Mouse (Mus musculus) liver, embryonic 15.5 days (tissue): ENCODE measurements around the gene Ssh2. TPM values are rescaled to one million over a fixed set of nuclear protein-coding genes. Genes with fewer than 3 reads are reported as not detected.

Experiments
- ATAC-seq: fragments of 200-750 bp; cut with Nextera tagmentation; 2 replicates; pipeline ENCODE4 v1.8.0; 2017; ENCODE audit warnings: moderate number of reproducible peaks, mild to moderate bottlenecking, moderate library complexity; ENCODE audit not compliant: insufficient read depth
- H3K27ac ChIP-seq: fragments of 300-500 bp; sonication (generic); replicated peaks from 2 replicates; pipeline ENCODE4 v1.5.1; 2015; ENCODE audit warnings: mild to moderate bottlenecking, inconsistent platforms
- H3K27me3 ChIP-seq: fragments of 300-500 bp; sonication (generic); 2 replicates; pipeline ENCODE4 v1.6.1; 2015; ENCODE audit warnings: mild to moderate bottlenecking, inconsistent platforms
- H3K36me3 ChIP-seq: fragments of 300-500 bp; sonication (generic); replicated peaks from 2 replicates; pipeline ENCODE4 v1.6.1; 2015; ENCODE audit warnings: moderate library complexity, mild to moderate bottlenecking, inconsistent platforms
- H3K4me1 ChIP-seq: fragments of 300-500 bp; sonication (generic); replicated peaks from 2 replicates; pipeline ENCODE4 v1.6.1; 2015; ENCODE audit warnings: inconsistent platforms
- H3K4me2 ChIP-seq: fragments of 300-500 bp; sonication (generic); 2 replicates; pipeline ENCODE4 v1.6.1; 2015; ENCODE audit warnings: moderate library complexity, mild to moderate bottlenecking, inconsistent platforms
- H3K4me3 ChIP-seq: fragments of 300-500 bp; sonication (generic); replicated peaks from 2 replicates; pipeline ENCODE4 v1.5.1; 2015; ENCODE audit warnings: mild to moderate bottlenecking, inconsistent platforms
- H3K9ac ChIP-seq: fragments of 300-500 bp; sonication (generic); 2 replicates; pipeline ENCODE4 v1.6.1; 2015; ENCODE audit warnings: moderate library complexity, mild to moderate bottlenecking, inconsistent platforms
- H3K9me3 ChIP-seq: fragments of 300-500 bp; sonication (generic); replicated peaks from 2 replicates; pipeline ENCODE4 v1.6.1; 2016; ENCODE audit warnings: inconsistent platforms
- WGBS: fragments of 180-500 bp; shearing (Covaris S2); methylation state at CpG from one replicate; pipeline ENCODE4 v1.1.7; 2015; ENCODE audit warnings: mixed read lengths; ENCODE audit not compliant: insufficient replicate concordance; 5-methylcytosine and 5-hydroxymethylcytosine counted together
- polyA plus RNA-seq: library from polyadenylated mRNA; unstranded; fragments of >200 nt; fragmentation: Nextera tagmentation; extraction: Ambion mirVana; gene quantifications from 2 replicates; pipeline ENCODE4 v1.2.1, GENCODE M21; 2015

Gene Ssh2
- polyA plus RNA-seq, 1 experiment from 2014 or later, result 3.9 TPM

DNA sequence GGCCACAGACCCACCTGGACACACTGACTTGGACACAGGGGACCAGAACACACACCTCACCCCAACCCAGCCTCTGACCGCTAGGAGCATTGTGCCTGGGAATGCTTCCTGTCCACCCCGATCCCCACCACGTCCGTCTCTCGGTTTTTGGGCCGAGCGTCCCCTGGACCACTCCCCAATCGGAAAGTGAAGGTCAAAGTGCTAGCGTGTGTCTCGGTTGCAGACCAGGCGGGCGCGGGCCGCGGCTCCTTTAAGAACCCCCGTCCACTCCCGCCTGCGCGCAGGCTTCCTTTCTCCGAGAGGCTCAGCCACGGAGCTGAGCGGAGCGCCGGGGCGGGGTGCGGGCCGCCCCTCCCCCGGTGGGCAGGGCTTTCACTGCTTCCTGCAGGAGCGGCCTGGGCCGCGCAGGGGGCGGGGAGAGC, 276.8 kb downstream of the Ssh2 start:
- H3K36me3 ChIP-seq, result no peaks in the 10 kb centered on the region
- WGBS, result under 1% methylated on average over 32 of the region's 32 CpGs
- ATAC-seq, result peak; percentile 82
- H3K27ac ChIP-seq, result peak overlapping the region; percentile 63
- no peaks in the 10 kb centered on the region for H3K9me3 ChIP-seq
- H3K4me1 ChIP-seq, result peaks cover 83% of the 10 kb centered on the region
- H3K27me3 ChIP-seq, result peaks cover 44% of the 10 kb centered on the region
- H3K9ac ChIP-seq, result peak overlapping the region; percentile 75
- H3K4me3 ChIP-seq, result peak overlapping the region; percentile 80
- H3K4me2 ChIP-seq, result peak overlapping the region; percentile 93

DNA sequence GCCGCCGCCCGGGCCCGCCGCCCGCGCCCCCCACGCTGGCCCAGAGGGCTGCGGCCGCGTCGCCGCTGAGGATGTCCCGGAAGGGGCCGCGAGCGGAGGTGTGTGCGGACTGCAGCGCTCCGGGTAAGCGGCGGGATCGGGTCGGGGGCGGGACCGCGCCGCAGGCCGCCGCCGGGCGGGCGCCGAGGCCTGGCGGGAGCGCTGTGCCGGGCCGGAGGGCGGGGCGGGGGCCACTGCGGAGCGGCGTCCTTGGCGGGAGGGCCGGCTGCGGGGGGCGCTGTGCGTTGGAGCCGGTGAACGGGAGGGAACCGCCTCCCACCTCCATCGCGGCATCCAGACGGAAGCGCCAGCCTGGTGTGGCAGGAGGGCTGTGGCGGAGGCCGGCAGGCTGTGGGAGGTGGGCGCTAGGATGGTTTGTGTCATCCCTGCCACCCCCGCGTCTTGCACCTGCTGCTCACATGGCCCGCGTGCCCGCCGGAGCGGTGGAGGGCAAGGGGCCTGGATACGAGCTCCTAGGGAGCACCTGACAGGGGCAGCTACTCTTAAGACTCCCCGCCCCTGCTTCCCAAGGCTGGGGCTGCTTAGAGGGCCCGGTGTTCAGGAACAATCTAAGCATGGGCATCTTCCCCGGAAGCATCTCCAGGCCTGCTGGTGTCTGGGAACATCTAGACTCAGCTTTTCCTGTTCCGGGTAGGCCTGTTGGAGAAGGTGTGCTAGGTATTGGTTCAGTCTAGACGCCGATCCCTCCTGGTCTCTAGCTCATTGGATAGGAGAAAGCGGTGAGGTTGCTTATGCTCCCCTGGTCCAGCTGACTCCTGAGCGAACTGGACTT, 277.6 kb downstream of the Ssh2 start, which contains the start of gene Git1:
Gene Git1 (plus strand): TSS at position 51 of the 832 bp plus-strand sequence.
- no peaks in the 10 kb centered on the region for H3K36me3 ChIP-seq
- peak within 1 kb of the TSS; percentile 93 for H3K4me2 ChIP-seq
- peak within 1 kb of the TSS; percentile 78 for H3K27ac ChIP-seq
- peak within 1 kb of the TSS; percentile 80 for H3K4me3 ChIP-seq
- peak; percentile 11 for ATAC-seq
- H3K27me3 ChIP-seq, result peaks cover 36% of the 10 kb centered on the region
- H3K9ac ChIP-seq, result peak within 1 kb of the TSS; percentile 75
- under 1% methylated on average over 72 of the region's 74 CpGs for WGBS
- peaks cover 87% of the 10 kb centered on the region for H3K4me1 ChIP-seq
- H3K9me3 ChIP-seq, result no peaks in the 10 kb centered on the region

DNA sequence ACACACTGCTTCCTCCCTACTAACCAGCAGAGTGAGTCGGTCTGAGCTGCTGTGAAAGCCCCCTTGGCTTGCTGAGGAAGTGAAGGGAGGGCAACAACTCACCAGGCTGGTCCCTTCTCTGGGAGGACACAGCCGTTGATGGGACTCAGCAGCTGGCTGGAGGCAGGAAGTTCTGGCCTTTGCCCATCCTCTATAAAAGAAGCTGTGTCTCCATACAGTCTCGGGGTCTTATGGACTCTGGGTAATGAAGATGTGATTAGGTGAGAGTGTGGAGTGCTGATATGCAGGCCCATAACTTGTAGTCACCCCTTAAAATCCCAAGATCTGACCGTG, 278.2 kb downstream of the Ssh2 start:
- H3K9ac ChIP-seq, result 0 out of 2 replicates have a peak overlapping the region, but pooled peaks have one; percentile 75
- no peak for ATAC-seq
- 0 out of 2 replicates have a peak, but pooled peaks cover 1% of the 10 kb centered on the region for H3K36me3 ChIP-seq
- peak overlapping the region; percentile 93 for H3K4me2 ChIP-seq
- WGBS, result 13% methylated on average over 4 of the region's 4 CpGs
- H3K4me3 ChIP-seq, result peak overlapping the region; percentile 80
- H3K27ac ChIP-seq, result peak overlapping the region; percentile 78
- H3K4me1 ChIP-seq, result peaks cover 82% of the 10 kb centered on the region
- H3K9me3 ChIP-seq, result no peaks in the 10 kb centered on the region
- peaks cover 30% of the 10 kb centered on the region for H3K27me3 ChIP-seq

DNA sequence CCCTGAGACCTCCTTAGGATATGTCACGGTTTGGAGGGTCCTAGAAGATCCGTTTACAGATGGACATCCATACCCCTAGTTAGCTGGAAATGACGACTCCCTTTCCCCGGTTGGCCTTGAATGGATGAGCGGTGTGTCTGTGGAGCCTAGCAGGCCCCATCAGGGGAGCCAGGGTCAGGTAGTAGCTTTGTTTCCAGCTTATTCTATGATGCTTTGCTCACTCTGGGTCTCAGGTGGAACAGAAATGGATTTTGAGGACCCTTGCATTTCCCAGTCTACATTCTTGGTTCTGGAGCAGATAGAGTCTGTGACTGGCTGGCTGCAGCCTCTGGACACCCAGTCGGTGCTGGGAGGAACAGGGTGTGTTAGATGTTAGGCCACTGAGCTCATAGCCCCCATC, 278.7 kb downstream of the Ssh2 start:
- 74% methylated on average over 6 of the region's 6 CpGs for WGBS
- Histone ChIP-seq H3K27ac (no peak overlapping the region), H3K4me3 (no peak overlapping the region), H3K4me2 (peak overlapping the region; percentile 93), H3K9ac (no peak overlapping the region), H3K36me3 (peaks cover 6% of the 10 kb centered on the region), H3K9me3 (no peaks in the 10 kb centered on the region), H3K4me1 (peaks cover 78% of the 10 kb centered on the region), H3K27me3 (peaks cover 25% of the 10 kb centered on the region)
- no peak for ATAC-seq

DNA sequence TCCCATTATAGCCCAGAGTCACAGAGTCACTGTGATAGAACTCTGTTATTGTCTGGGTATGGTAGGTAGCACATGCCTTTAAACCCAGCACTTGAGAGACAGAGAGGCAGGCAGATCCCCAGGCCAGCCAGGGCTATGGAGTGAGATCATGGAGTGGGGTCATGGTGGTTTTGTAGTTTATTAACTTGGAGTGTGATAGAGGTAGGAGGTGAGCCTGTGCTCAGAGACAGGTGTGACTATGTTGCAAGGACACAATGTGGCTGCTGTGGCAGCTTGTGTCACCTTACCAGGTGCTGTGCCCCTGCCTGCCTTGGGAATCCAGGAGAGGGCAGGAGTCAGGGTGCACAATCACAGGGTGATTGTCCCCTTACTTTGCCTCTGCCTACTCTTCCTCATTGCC, 279.4 kb downstream of the Ssh2 start:
- Histone ChIP-seq H3K27me3 (peaks cover 18% of the 10 kb centered on the region), H3K9ac (no peak overlapping the region), H3K36me3 (peaks cover 13% of the 10 kb centered on the region), H3K4me3 (no peak overlapping the region), H3K9me3 (no peaks in the 10 kb centered on the region), H3K27ac (peak overlapping the region; percentile 7; the same call in 1 of the 2 replicates), H3K4me2 (no peak overlapping the region), H3K4me1 (peaks cover 70% of the 10 kb centered on the region)
- no peak for ATAC-seq

DNA sequence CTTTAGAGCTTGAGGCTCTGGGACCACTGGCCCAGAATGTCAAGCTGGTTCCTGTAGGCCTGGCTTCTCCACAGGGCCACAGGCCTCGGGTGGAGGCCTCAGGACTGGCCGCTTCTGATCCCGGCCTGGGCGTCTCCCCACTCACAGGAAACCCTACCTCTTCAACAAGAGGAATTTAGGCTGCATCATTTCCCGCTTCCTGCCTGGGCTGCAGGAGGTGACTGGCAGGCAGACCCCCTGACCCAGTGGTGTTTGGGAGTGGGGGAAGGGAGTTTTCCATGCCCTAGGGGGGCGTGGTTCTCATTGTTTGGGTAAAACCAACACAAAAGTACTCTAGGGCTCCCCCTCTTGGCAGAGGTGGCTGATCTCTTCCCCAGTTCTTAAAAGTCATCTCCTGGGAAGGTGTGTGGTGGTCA, 281.3 kb downstream of the Ssh2 start:
- Histone ChIP-seq H3K9ac (no peak overlapping the region), H3K4me2 (no peak overlapping the region), H3K4me1 (peaks cover 52% of the 10 kb centered on the region), H3K27me3 (0 out of 2 replicates have a peak, but pooled peaks cover 3% of the 10 kb centered on the region), H3K9me3 (no peaks in the 10 kb centered on the region), H3K36me3 (peaks cover 19% of the 10 kb centered on the region), H3K27ac (0 out of 2 replicates have a peak overlapping the region, but pooled peaks have one; percentile 29), H3K4me3 (no peak overlapping the region)
- ATAC-seq, result no peak
- 45% methylated on average over 6 of the region's 6 CpGs for WGBS

DNA sequence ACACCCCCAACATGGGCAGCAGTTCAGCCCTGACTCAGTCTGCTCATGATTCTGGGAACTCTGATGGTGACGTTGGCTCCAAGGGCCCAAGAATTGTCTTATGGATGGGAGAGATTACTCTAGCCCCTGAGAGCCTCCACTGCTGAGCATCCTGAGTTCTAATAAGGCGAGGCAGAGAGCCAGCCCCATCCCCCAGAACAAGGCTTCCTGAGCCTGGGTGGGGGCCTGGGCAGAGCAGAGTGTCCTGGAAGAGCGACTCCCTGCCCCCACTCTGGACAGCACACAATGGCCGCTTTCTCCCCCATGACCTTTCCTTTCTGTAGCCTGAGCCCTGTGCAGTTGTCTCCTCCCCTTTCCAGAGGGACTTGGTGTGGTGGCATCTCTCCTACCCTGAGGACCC, 281.8 kb downstream of the Ssh2 start:
- 0 out of 2 replicates have a peak, but pooled peaks cover 3% of the 10 kb centered on the region for H3K27me3 ChIP-seq
- no peaks in the 10 kb centered on the region for H3K9me3 ChIP-seq
- H3K4me2 ChIP-seq, result no peak overlapping the region
- H3K27ac ChIP-seq, result peak overlapping the region; percentile 41; the same call in 1 of the 2 replicates
- peaks cover 23% of the 10 kb centered on the region for H3K36me3 ChIP-seq
- no peak overlapping the region for H3K9ac ChIP-seq
- 81% methylated on average over 4 of the region's 4 CpGs for WGBS
- H3K4me1 ChIP-seq, result peaks cover 47% of the 10 kb centered on the region
- ATAC-seq, result no peak
- no peak overlapping the region for H3K4me3 ChIP-seq

DNA sequence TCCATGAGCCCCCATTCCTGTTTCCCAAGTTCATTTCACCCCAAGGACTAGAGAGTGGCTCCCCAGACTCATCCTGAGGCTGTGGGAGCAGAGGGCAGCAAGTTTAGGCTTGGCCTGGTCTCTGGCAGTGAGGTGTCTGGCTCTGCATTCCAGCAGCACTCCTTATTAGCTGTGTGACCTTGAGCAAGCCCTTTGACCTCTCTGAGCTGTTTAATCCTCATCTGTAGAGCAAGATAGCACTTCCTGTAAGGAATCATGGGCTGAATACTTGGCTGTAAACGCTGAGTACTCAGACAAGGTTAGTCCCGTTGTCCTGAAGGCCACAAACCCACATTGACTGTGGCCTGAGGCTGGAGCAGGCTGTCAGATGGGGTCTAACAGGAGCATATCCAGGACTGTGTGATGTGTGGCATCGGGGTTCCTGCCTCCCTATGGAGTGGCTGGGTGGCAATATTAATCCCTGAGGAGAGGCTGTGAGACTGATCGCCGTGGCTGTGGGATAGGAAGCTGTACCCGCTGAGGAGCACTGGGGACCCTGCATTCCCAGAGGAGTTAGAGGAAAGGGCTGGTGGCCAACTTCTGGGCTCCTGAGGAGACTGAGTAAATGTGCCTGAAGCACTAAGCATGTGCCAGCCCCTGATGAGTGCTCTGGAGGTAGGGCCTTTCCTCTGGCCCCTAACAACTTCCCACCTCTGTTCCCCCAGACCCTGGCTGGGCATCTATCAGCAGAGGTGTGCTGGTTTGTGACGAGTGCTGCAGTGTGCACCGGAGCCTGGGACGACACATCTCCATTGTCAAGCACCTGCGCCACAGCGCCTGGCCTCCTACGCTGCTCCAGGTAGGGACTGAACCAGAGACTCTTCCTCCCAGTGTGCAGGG, 282.4 kb downstream of the Ssh2 start:
- WGBS, result 80% methylated on average over 12 of the region's 12 CpGs

DNA sequence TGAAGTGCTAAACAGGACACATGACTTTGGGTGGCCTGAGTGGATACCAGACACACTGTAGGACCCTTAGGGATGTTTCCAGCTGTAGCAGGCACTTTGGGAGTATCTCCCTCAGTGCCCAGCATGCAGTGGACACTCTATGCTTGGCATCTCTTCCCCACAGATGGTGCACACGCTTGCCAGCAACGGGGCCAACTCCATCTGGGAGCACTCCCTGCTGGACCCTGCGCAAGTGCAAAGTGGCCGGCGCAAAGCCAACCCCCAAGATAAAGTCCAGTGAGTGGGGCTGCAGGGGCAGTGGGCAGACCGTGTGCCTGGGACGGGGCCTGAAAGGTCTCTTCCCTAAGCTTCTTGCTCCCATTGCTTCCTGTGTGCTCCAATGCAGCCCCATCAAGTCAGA, 283.3 kb downstream of the Ssh2 start:
- Histone ChIP-seq H3K36me3 (peaks cover 36% of the 10 kb centered on the region), H3K9me3 (no peaks in the 10 kb centered on the region), H3K27ac (no peak overlapping the region), H3K9ac (no peak overlapping the region), H3K4me1 (peaks cover 37% of the 10 kb centered on the region), H3K27me3 (no peaks in the 10 kb centered on the region), H3K4me2 (no peak overlapping the region), H3K4me3 (no peak overlapping the region)
- 84% methylated on average over 7 of the region's 7 CpGs for WGBS
- no peak for ATAC-seq

More for the DNA sequence above, 282.4 kb downstream of the Ssh2 start:
- H3K36me3 ChIP-seq, result peaks cover 28% of the 10 kb centered on the region
- H3K9me3 ChIP-seq, result no peaks in the 10 kb centered on the region
- no peak overlapping the region for H3K4me3 ChIP-seq
- H3K4me1 ChIP-seq, result peaks cover 45% of the 10 kb centered on the region
- ATAC-seq, result no peak
- H3K9ac ChIP-seq, result no peak overlapping the region
- H3K27ac ChIP-seq, result peak overlapping the region; percentile 41; the same call in 1 of the 2 replicates
- H3K4me2 ChIP-seq, result no peak overlapping the region
- 0 out of 2 replicates have a peak, but pooled peaks cover 3% of the 10 kb centered on the region for H3K27me3 ChIP-seq

DNA sequence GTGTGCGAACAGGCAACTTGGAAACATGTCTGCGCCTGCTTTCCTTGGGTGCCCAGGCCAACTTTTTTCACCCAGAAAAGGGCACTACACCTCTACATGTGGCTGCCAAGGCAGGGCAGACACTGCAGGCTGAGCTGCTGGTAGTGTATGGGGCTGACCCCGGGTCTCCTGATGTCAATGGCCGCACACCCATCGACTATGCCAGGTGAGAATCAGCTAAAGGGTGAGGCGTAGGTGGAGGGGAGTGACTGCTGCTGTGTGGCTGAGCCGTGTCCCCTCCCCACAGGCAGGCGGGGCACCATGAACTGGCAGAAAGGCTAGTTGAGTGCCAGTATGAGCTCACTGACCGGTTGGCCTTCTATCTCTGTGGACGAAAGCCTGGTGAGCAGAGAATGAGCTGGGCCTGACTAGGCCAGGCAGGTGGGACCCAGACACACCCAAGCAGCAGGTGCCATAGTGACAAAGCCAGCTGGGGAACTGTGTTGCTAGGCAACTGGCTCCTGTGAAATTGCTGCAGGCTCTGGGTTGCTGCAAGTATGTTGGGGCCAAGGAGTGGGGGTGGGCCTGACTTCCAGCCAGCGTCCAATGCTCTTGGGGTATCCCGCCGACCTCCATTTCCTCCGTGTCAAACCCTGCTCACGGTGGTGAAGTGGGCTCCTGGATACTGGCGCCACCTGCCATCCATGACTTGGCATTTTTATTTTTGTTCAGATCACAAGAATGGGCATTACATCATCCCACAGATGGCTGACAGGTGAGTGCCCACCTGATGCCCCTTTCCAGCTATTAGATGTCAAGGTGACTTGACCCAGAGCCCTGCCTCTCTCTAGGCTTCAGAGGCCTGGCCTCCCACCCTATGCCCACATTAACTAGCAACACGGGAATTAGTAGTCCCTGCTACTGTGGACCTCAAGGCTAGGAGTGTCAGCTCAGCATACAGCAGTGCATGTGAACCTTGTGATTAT, 284.6 kb downstream of the Ssh2 start:
- Histone ChIP-seq H3K27me3 (no peaks in the 10 kb centered on the region), H3K36me3 (peaks cover 49% of the 10 kb centered on the region), H3K4me3 (no peak overlapping the region), H3K27ac (no peak overlapping the region), H3K9me3 (no peaks in the 10 kb centered on the region), H3K9ac (no peak overlapping the region), H3K4me2 (no peak overlapping the region), H3K4me1 (peaks cover 24% of the 10 kb centered on the region)
- WGBS, result 80% methylated on average over 17 of the region's 17 CpGs
- no peak for ATAC-seq
